Mouse (Mus musculus) activated CD4-positive, CD25-positive, alpha-beta regulatory T cell (primary cell): ENCODE measurements around the gene Efcab7. TPM values are rescaled to one million over a fixed set of nuclear protein-coding genes. Genes with fewer than 3 reads are reported as not detected.

Experiments used
- polyA plus RNA-seq, 2 experiments: library from polyadenylated mRNA; unstranded; fragments of 100-300 nt; shearing (Covaris generic); gene quantifications; one replicate each; pipeline ENCODE4 v1.2.1; 2017

Efcab7 gene
- polyA plus RNA-seq, result 1 to 10 TPM; 3.7 to 4.5 TPM

GRCm38 (mm10) chr4:99829094-99830073 is at the start of gene Efcab7:
Gene Efcab7, plus strand, starts transcription at chr4:99829198.

GRCm38 (mm10) chr4:99929149-99929612 is 100.2 kb downstream of the Efcab7 start, which contains the start of gene Pgm1:
Gene Pgm1, plus strand, starts transcription at chr4:99929414.

DNA sequence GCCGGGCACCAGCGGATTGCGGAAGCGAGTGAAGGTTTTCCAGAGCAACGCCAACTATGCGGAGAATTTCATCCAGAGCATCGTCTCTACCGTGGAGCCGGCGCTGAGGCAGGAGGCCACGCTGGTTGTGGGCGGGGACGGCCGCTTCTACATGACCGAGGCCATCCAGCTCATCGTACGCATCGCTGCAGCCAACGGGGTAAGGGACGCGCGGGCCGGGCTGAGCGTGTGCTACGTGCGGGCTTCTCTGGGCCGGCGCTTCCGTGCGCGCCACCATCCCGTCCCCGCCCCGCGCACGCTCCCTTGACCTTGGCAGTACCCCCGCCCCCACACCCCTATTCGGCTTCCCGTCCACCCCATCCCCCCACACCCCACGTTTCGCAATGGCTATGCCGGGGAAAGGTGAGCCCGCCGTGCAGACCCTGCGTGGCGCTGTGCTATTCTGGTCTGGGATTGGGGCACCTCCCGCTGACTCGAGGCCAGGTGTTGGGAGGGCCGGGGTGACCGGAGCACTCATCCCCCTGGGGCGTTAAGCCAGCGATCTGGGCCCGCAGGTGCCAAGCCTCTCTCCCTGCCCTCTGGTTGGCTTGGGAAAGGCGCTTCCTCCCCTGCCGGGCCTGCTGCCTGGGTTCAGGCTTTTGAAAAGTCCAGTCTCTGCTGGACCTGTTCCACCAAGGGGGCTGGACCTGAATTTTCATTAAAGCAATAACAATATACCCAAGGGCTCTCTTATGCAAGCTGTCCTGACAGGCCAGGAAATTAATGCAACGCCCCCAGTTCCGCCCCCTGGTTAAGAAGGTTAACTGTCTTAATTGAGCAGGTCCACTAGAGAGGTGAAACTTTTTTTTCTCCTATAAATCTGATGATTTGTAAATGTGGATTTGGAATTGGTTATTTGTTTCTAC is 100.9 kb downstream of the Efcab7 start, which contains the start of gene Itgb3bp:
Itgb3bp (minus strand) TSS at position 201 of the 905 bp plus-strand sequence.

Other genes starting within 250 kb of the Efcab7 start
- gene Foxd3, start 172.9 kb upstream of the Efcab7 start, polyA plus RNA-seq, result under 1 TPM in 1 of 2 experiments, not detected in 1; 0.20 TPM
- 1 to 10 TPM; 5.1 to 5.6 TPM for gene Alg6, start 113.5 kb upstream of the Efcab7 start, polyA plus RNA-seq
- gene Pgm1, start 100.2 kb downstream of the Efcab7 start, polyA plus RNA-seq, result 10 to 100 TPM; 46.7 to 47.7 TPM
- 10 to 100 TPM; 17.0 to 23.0 TPM for gene Itgb3bp, start 100.6 kb downstream of the Efcab7 start, polyA plus RNA-seq